Mouse (Mus musculus) limb, embryonic 13.5 days (tissue): Measurements from ENCODE around the gene Il16. TPM values are rescaled to one million over a fixed set of nuclear protein-coding genes. Genes with fewer than 3 reads are reported as not detected.

Experiments
- ATAC-seq: fragments of 200-750 bp; cut with Nextera tagmentation; 2 replicates; pipeline ENCODE4 v1.8.0; 2017; ENCODE audit warnings: low read depth, moderate number of reproducible peaks, moderate TSS enrichment; ENCODE audit not compliant: low FRiP score
- H3K27ac ChIP-seq: fragments of 300-500 bp; sonication (generic); 2 replicates; pipeline ENCODE4 v1.5.1; 2015; ENCODE audit warnings: inconsistent platforms, mild to moderate bottlenecking, moderate library complexity
- H3K27me3 ChIP-seq: fragments of 300-500 bp; sonication (generic); 2 replicates; pipeline ENCODE4 v1.6.1; 2015; ENCODE audit warnings: mild to moderate bottlenecking, inconsistent platforms
- H3K36me3 ChIP-seq: fragments of 300-500 bp; sonication (generic); 2 replicates; pipeline ENCODE4 v1.6.1; 2015; ENCODE audit warnings: inconsistent platforms, mild to moderate bottlenecking, moderate library complexity
- H3K4me1 ChIP-seq: fragments of 300-500 bp; sonication (generic); 2 replicates; pipeline ENCODE4 v1.6.1; 2015; ENCODE audit warnings: inconsistent platforms
- H3K4me2 ChIP-seq: fragments of 300-500 bp; sonication (generic); replicated peaks from 2 replicates; pipeline ENCODE4 v1.6.1; 2015; ENCODE audit warnings: inconsistent platforms, mild to moderate bottlenecking, moderate library complexity
- H3K4me3 ChIP-seq: fragments of 300-500 bp; sonication (generic); 2 replicates; pipeline ENCODE4 v1.5.1; 2015; ENCODE audit warnings: moderate library complexity, mild to moderate bottlenecking, inconsistent platforms
- H3K9ac ChIP-seq: fragments of 300-500 bp; sonication (generic); 2 replicates; pipeline ENCODE4 v1.6.1; 2015; ENCODE audit warnings: mild to moderate bottlenecking, inconsistent platforms
- H3K9me3 ChIP-seq: fragments of 300-500 bp; sonication (generic); 2 replicates; pipeline ENCODE4 v1.6.1; 2016; ENCODE audit warnings: inconsistent platforms
- WGBS: fragments of 180-500 bp; shearing (Covaris S2); methylation state at CpG from one replicate; pipeline ENCODE4 v1.1.7; 2015; 5-methylcytosine and 5-hydroxymethylcytosine counted together
- polyA plus RNA-seq: library from polyadenylated mRNA; unstranded; fragments of >200 nt; fragmentation: Nextera tagmentation; extraction: Ambion mirVana; gene quantifications from 2 replicates; pipeline ENCODE4 v1.2.1, GENCODE M21; 2015

Il16 gene
- polyA plus RNA-seq, result 3.7 and 4.6 TPM in 2 replicates

- Histone ChIP-seq H3K4me2 (peak within 1 kb of the TSS; percentile 63), H3K27me3 (no peaks in the 10 kb centered on the region), H3K4me1 (peaks cover 35% of the 10 kb centered on the region), H3K27ac (peak within 1 kb of the TSS; percentile 87), H3K36me3 (no peaks in the 10 kb centered on the region), H3K9me3 (no peaks in the 10 kb centered on the region), H3K9ac (peak within 1 kb of the TSS; percentile 58), H3K4me3 (peak within 1 kb of the TSS; percentile 37)
- peak; percentile 46; the same call in 1 of the 2 replicates for ATAC-seq
- 32% methylated on average over 20 of the region's 20 CpGs for WGBS
Observed at GRCm38 (mm10) chr7:83745413-83746106, at the start of gene Il16. TSS of gene Il16 (minus strand) at chr7:83745726.

- Histone ChIP-seq H3K4me1 (peaks cover 16% of the 10 kb centered on the region), H3K27me3 (no peaks in the 10 kb centered on the region), H3K4me2 (peak within 1 kb of the TSS; percentile 43), H3K36me3 (no peaks in the 10 kb centered on the region), H3K4me3 (peak within 1 kb of the TSS; percentile 12; the same call in 1 of the 2 replicates), H3K27ac (no peak within 1 kb of the TSS), H3K9me3 (no peaks in the 10 kb centered on the region), H3K9ac (no peak within 1 kb of the TSS)
- ATAC-seq, result peak; percentile 91
- 7% methylated on average over 14 of the region's 14 CpGs for WGBS
Observed at GRCm38 (mm10) chr7:83794705-83795104, 49.2 kb upstream of the Il16 start, which contains the start of gene Cfap161. TSS of gene Cfap161 (minus strand) at chr7:83794880.

- peak overlapping the region; percentile 12; the same call in 1 of the 2 replicates for H3K4me3 ChIP-seq
- H3K4me2 ChIP-seq, result peak overlapping the region; percentile 43
- no peaks in the 10 kb centered on the region for H3K9me3 ChIP-seq
- H3K4me1 ChIP-seq, result peaks cover 16% of the 10 kb centered on the region
- no peak for ATAC-seq
- WGBS, result 41% methylated on average over 11 of the region's 11 CpGs
- H3K36me3 ChIP-seq, result no peaks in the 10 kb centered on the region
- H3K27me3 ChIP-seq, result no peaks in the 10 kb centered on the region
- no peak overlapping the region for H3K27ac ChIP-seq
- no peak overlapping the region for H3K9ac ChIP-seq
Observed at GRCm38 (mm10) chr7:83794006-83794683, 48.6 kb upstream of the Il16 start.

GRCm38 (mm10) chr7:83780881-83781280, 35.4 kb upstream of the Il16 start:
- Histone ChIP-seq H3K4me1 (no peaks in the 10 kb centered on the region), H3K36me3 (no peaks in the 10 kb centered on the region), H3K27ac (no peak overlapping the region), H3K4me3 (no peak overlapping the region), H3K9ac (no peak overlapping the region), H3K9me3 (no peaks in the 10 kb centered on the region), H3K4me2 (no peak overlapping the region), H3K27me3 (no peaks in the 10 kb centered on the region)
- no peak for ATAC-seq
- WGBS, result 79% methylated on average over 4 of the region's 4 CpGs

GRCm38 (mm10) chr7:83780026-83780425, 34.5 kb upstream of the Il16 start:
- no peaks in the 10 kb centered on the region for H3K4me1 ChIP-seq
- no peaks in the 10 kb centered on the region for H3K27me3 ChIP-seq
- H3K9me3 ChIP-seq, result no peaks in the 10 kb centered on the region
- H3K9ac ChIP-seq, result no peak overlapping the region
- WGBS, result 66% methylated on average over 4 of the region's 4 CpGs
- ATAC-seq, result no peak
- no peak overlapping the region for H3K4me2 ChIP-seq
- H3K4me3 ChIP-seq, result no peak overlapping the region
- H3K27ac ChIP-seq, result no peak overlapping the region
- no peaks in the 10 kb centered on the region for H3K36me3 ChIP-seq

- Histone ChIP-seq H3K27me3 (no peaks in the 10 kb centered on the region), H3K4me3 (no peak overlapping the region), H3K27ac (no peak overlapping the region), H3K36me3 (no peaks in the 10 kb centered on the region), H3K4me2 (no peak overlapping the region), H3K4me1 (no peaks in the 10 kb centered on the region), H3K9ac (no peak overlapping the region), H3K9me3 (no peaks in the 10 kb centered on the region)
- WGBS, result 47% methylated on average over 2 of the region's 2 CpGs
- ATAC-seq, result no peak
Observed at GRCm38 (mm10) chr7:83779028-83779427, 33.5 kb upstream of the Il16 start.

GRCm38 (mm10) chr7:83778516-83778915, 33.0 kb upstream of the Il16 start:
- Histone ChIP-seq H3K4me2 (no peak overlapping the region), H3K4me1 (no peaks in the 10 kb centered on the region), H3K36me3 (no peaks in the 10 kb centered on the region), H3K27me3 (no peaks in the 10 kb centered on the region), H3K27ac (no peak overlapping the region), H3K9me3 (no peaks in the 10 kb centered on the region), H3K9ac (no peak overlapping the region), H3K4me3 (no peak overlapping the region)
- no peak for ATAC-seq
- WGBS, result 85% methylated on average over 2 of the region's 2 CpGs

- Histone ChIP-seq H3K36me3 (no peaks in the 10 kb centered on the region), H3K4me2 (0 out of 2 replicates have a peak overlapping the region, but pooled peaks have one; percentile 9), H3K9me3 (no peaks in the 10 kb centered on the region), H3K4me1 (peaks cover 5% of the 10 kb centered on the region), H3K27me3 (no peaks in the 10 kb centered on the region), H3K27ac (no peak overlapping the region), H3K4me3 (no peak overlapping the region), H3K9ac (no peak overlapping the region; the same call in 1 of the 2 replicates)
- no peak for ATAC-seq
- WGBS, result 6% methylated on average over 5 of the region's 5 CpGs
Observed at GRCm38 (mm10) chr7:83774721-83775120, 29.2 kb upstream of the Il16 start.

GRCm38 (mm10) chr7:83763674-83764073, 18.1 kb upstream of the Il16 start:
- no peak overlapping the region for H3K4me2 ChIP-seq
- no peak overlapping the region for H3K27ac ChIP-seq
- no peak overlapping the region for H3K4me3 ChIP-seq
- no peaks in the 10 kb centered on the region for H3K4me1 ChIP-seq
- H3K9me3 ChIP-seq, result no peaks in the 10 kb centered on the region
- no peaks in the 10 kb centered on the region for H3K27me3 ChIP-seq
- 57% methylated on average over 3 of the region's 3 CpGs for WGBS
- no peak for ATAC-seq
- no peaks in the 10 kb centered on the region for H3K36me3 ChIP-seq
- H3K9ac ChIP-seq, result no peak overlapping the region

GRCm38 (mm10) chr7:83762336-83762735, 16.8 kb upstream of the Il16 start:
- no peak overlapping the region for H3K4me2 ChIP-seq
- H3K4me3 ChIP-seq, result no peak overlapping the region
- no peak overlapping the region for H3K9ac ChIP-seq
- H3K27me3 ChIP-seq, result no peaks in the 10 kb centered on the region
- no peaks in the 10 kb centered on the region for H3K36me3 ChIP-seq
- 89% methylated on average over 5 of the region's 5 CpGs for WGBS
- H3K4me1 ChIP-seq, result no peaks in the 10 kb centered on the region
- H3K27ac ChIP-seq, result no peak overlapping the region
- no peaks in the 10 kb centered on the region for H3K9me3 ChIP-seq
- ATAC-seq, result no peak

- Histone ChIP-seq H3K4me1 (peaks cover 8% of the 10 kb centered on the region), H3K27ac (no peak overlapping the region), H3K9me3 (no peaks in the 10 kb centered on the region), H3K27me3 (no peaks in the 10 kb centered on the region), H3K4me2 (no peak overlapping the region), H3K36me3 (no peaks in the 10 kb centered on the region), H3K9ac (no peak overlapping the region), H3K4me3 (no peak overlapping the region)
- WGBS, result 78% methylated on average over 1 of the region's 1 CpGs
- no peak for ATAC-seq
Observed at GRCm38 (mm10) chr7:83751055-83751454, 5.5 kb upstream of the Il16 start.

- Histone ChIP-seq H3K4me1 (peaks cover 32% of the 10 kb centered on the region), H3K4me3 (no peak overlapping the region), H3K9ac (no peak overlapping the region), H3K27me3 (no peaks in the 10 kb centered on the region), H3K27ac (no peak overlapping the region), H3K4me2 (no peak overlapping the region), H3K36me3 (no peaks in the 10 kb centered on the region), H3K9me3 (no peaks in the 10 kb centered on the region)
- 74% methylated on average over 1 of the region's 1 CpGs for WGBS
- no peak for ATAC-seq
Observed at GRCm38 (mm10) chr7:83748405-83748804, 2.9 kb upstream of the Il16 start.
